Mouse (Mus musculus): ENCODE data around the gene Keg1.

GRCm38 (mm10) chr19:12666156-12666555, 29.4 kb upstream of the Keg1 start:
- TF ChIP-seq CTCF (IDR thresholded peaks at IDR 0.05; ENCODE audit: low read depth, low read length) (no peak), POLR2A (IDR thresholded peaks at IDR 0.05; ENCODE audit: borderline replicate concordance, low read depth, low read length) (no peak)
